Mouse (Mus musculus): ENCODE data around the gene Irgm2. TPM values are rescaled to one million over a fixed set of nuclear protein-coding genes. Genes with fewer than 3 reads are reported as not detected.
"Not testable (repeated sequence)": the region's sequence is repeated elsewhere in the genome, so short reads cannot be mapped to it uniquely, and the experiment has no call there.

The Irgm2 gene
- polyA plus RNA-seq, 1 experiment from 2014 or later = 6.9 TPM

GRCm38 (mm10) chr11:58215814-58216213 lies 16.4 kb downstream of the Irgm2 start:
- ATAC-seq (no peak), DNase-seq (ENCODE audit: low spot score) (no peak)
- Histone ChIP-seq H3K36me3 (ENCODE audit: insufficient read depth, low read length) (no peaks in the 10 kb centered on the region), H3K4me3 (ENCODE audit: low read depth, low read length) (peak overlapping the region; percentile 61), H3K4me2 (replicated peaks; ENCODE audit: low read depth, low read length) (peak overlapping the region; percentile 61), H3K9me3 (ENCODE audit: low read length) (no peaks in the 10 kb centered on the region), H3K9ac (replicated peaks; ENCODE audit: low read depth) (no peak overlapping the region; the same call in 1 of the 2 replicates), H3K27me3 (replicated peaks; ENCODE audit: insufficient read depth, low read length) (no peaks in the 10 kb centered on the region), H3K4me1 (ENCODE audit: insufficient read depth, low read depth, low read length) (peaks cover 5% of the 10 kb centered on the region; the same call in 1 of the 2 replicates), H3K27ac (ENCODE audit: low read length) (no peak overlapping the region)
- WGBS = 63% methylated on average over 5 of the region's 5 CpGs
- no peak for TF ChIP-seq EP300 (IDR thresholded peaks at IDR 0.05)
- TF ChIP-seq CTCF (IDR thresholded peaks at IDR 0.05) = no peak

GRCm38 (mm10) chr11:58216823-58217222 lies 17.4 kb downstream of the Irgm2 start:
- H3K4me3 ChIP-seq (ENCODE audit: low read depth, low read length) = no peak overlapping the region
- no peaks in the 10 kb centered on the region for H3K9me3 ChIP-seq (ENCODE audit: low read length)
- TF ChIP-seq EP300 (IDR thresholded peaks at IDR 0.05) = no peak
- TF ChIP-seq CTCF (IDR thresholded peaks at IDR 0.05) = no peak
- no peak overlapping the region for H3K27ac ChIP-seq (ENCODE audit: low read length)
- ATAC-seq = no peak
- DNase-seq (ENCODE audit: low spot score) = no peak
- peaks cover 5% of the 10 kb centered on the region; the same call in 1 of the 2 replicates for H3K4me1 ChIP-seq (ENCODE audit: insufficient read depth, low read depth, low read length)
- no peaks in the 10 kb centered on the region for H3K27me3 ChIP-seq (replicated peaks; ENCODE audit: insufficient read depth, low read length)
- no peaks in the 10 kb centered on the region for H3K36me3 ChIP-seq (ENCODE audit: insufficient read depth, low read length)
- no peak overlapping the region for H3K9ac ChIP-seq (replicated peaks; ENCODE audit: low read depth)
- 74% methylated on average over 6 of the region's 6 CpGs for WGBS
- H3K4me2 ChIP-seq (replicated peaks; ENCODE audit: low read depth, low read length) = no peak overlapping the region

GRCm38 (mm10) chr11:58223751-58224150 lies 24.3 kb downstream of the Irgm2 start:
- no peaks in the 10 kb centered on the region for H3K36me3 ChIP-seq (ENCODE audit: insufficient read depth, low read length)
- no peak overlapping the region for H3K4me3 ChIP-seq (ENCODE audit: low read depth, low read length)
- no peaks in the 10 kb centered on the region for H3K4me1 ChIP-seq (ENCODE audit: insufficient read depth, low read depth, low read length)
- DNase-seq (ENCODE audit: low spot score) = no peak
- ATAC-seq = no peak
- TF ChIP-seq CTCF (IDR thresholded peaks at IDR 0.05) = no peak
- no peak for TF ChIP-seq EP300 (IDR thresholded peaks at IDR 0.05)
- H3K4me2 ChIP-seq (replicated peaks; ENCODE audit: low read depth, low read length) = no peak overlapping the region
- no peak overlapping the region for H3K9ac ChIP-seq (replicated peaks; ENCODE audit: low read depth)
- no peaks in the 10 kb centered on the region for H3K9me3 ChIP-seq (ENCODE audit: low read length)
- 14% methylated on average over 4 of the region's 4 CpGs for WGBS
- H3K27ac ChIP-seq (ENCODE audit: low read length) = no peak overlapping the region
- H3K27me3 ChIP-seq (replicated peaks; ENCODE audit: insufficient read depth, low read length) = no peaks in the 10 kb centered on the region

GRCm38 (mm10) chr11:58224313-58224712 lies 24.9 kb downstream of the Irgm2 start:
- WGBS = 28% methylated on average over 7 of the region's 7 CpGs

GRCm38 (mm10) chr11:58224872-58225271 lies 25.5 kb downstream of the Irgm2 start:
- not testable (repeated sequence) for H3K36me3 ChIP-seq (ENCODE audit: insufficient read depth, low read length); ATAC-seq; H3K9me3 ChIP-seq (ENCODE audit: low read length); H3K4me3 ChIP-seq (ENCODE audit: low read depth, low read length); H3K27ac ChIP-seq (ENCODE audit: low read length); H3K27me3 ChIP-seq (replicated peaks; ENCODE audit: insufficient read depth, low read length); H3K9ac ChIP-seq (replicated peaks; ENCODE audit: low read depth); H3K4me1 ChIP-seq (ENCODE audit: insufficient read depth, low read depth, low read length); DNase-seq (ENCODE audit: low spot score); H3K4me2 ChIP-seq (replicated peaks; ENCODE audit: low read depth, low read length)
- 68% methylated on average over 2 of the region's 2 CpGs for WGBS

More at GRCm38 (mm10) chr11:58224313-58224712, 24.9 kb downstream of the Irgm2 start:
- ATAC-seq (no peak), DNase-seq (ENCODE audit: low spot score) (peak; percentile 21)
- Histone ChIP-seq H3K27me3 (replicated peaks; ENCODE audit: insufficient read depth, low read length) (no peaks in the 10 kb centered on the region), H3K9me3 (ENCODE audit: low read length) (no peaks in the 10 kb centered on the region), H3K36me3 (ENCODE audit: insufficient read depth, low read length) (no peaks in the 10 kb centered on the region), H3K9ac (replicated peaks; ENCODE audit: low read depth) (no peak overlapping the region), H3K4me1 (ENCODE audit: insufficient read depth, low read depth, low read length) (no peaks in the 10 kb centered on the region), H3K4me3 (ENCODE audit: low read depth, low read length) (no peak overlapping the region), H3K27ac (ENCODE audit: low read length) (no peak overlapping the region), H3K4me2 (replicated peaks; ENCODE audit: low read depth, low read length) (no peak overlapping the region)
- TF ChIP-seq CTCF (IDR thresholded peaks at IDR 0.05) = no peak
- no peak for TF ChIP-seq EP300 (IDR thresholded peaks at IDR 0.05)

GRCm38 (mm10) chr11:58225655-58226054 lies 26.2 kb downstream of the Irgm2 start:
- Histone ChIP-seq H3K4me2 (replicated peaks; ENCODE audit: low read depth, low read length) (no peak overlapping the region), H3K4me3 (ENCODE audit: low read depth, low read length) (no peak overlapping the region), H3K9ac (replicated peaks; ENCODE audit: low read depth) (no peak overlapping the region), H3K27ac (ENCODE audit: low read length) (no peak overlapping the region), H3K4me1 (ENCODE audit: insufficient read depth, low read depth, low read length) (no peaks in the 10 kb centered on the region), H3K27me3 (replicated peaks; ENCODE audit: insufficient read depth, low read length) (no peaks in the 10 kb centered on the region), H3K36me3 (ENCODE audit: insufficient read depth, low read length) (no peaks in the 10 kb centered on the region), H3K9me3 (ENCODE audit: low read length) (no peaks in the 10 kb centered on the region)
- peak; percentile 86 for DNase-seq (ENCODE audit: low spot score)
- WGBS = 3% methylated on average over 5 of the region's 5 CpGs
- peak; percentile 66 for ATAC-seq
- TF ChIP-seq CTCF (IDR thresholded peaks at IDR 0.05) = peak; percentile 97
- no peak for TF ChIP-seq EP300 (IDR thresholded peaks at IDR 0.05)

GRCm38 (mm10) chr11:58226425-58226824 lies 27.0 kb downstream of the Irgm2 start:
- Histone ChIP-seq H3K4me2 (replicated peaks; ENCODE audit: low read depth, low read length) (no peak overlapping the region), H3K4me1 (ENCODE audit: insufficient read depth, low read depth, low read length) (no peaks in the 10 kb centered on the region), H3K4me3 (ENCODE audit: low read depth, low read length) (no peak overlapping the region), H3K9ac (replicated peaks; ENCODE audit: low read depth) (no peak overlapping the region), H3K27ac (ENCODE audit: low read length) (no peak overlapping the region), H3K36me3 (ENCODE audit: insufficient read depth, low read length) (no peaks in the 10 kb centered on the region), H3K9me3 (ENCODE audit: low read length) (no peaks in the 10 kb centered on the region), H3K27me3 (replicated peaks; ENCODE audit: insufficient read depth, low read length) (no peaks in the 10 kb centered on the region)
- ATAC-seq (no peak), DNase-seq (ENCODE audit: low spot score) (no peak)
- TF ChIP-seq CTCF (IDR thresholded peaks at IDR 0.05) (no peak), EP300 (IDR thresholded peaks at IDR 0.05) (no peak)

GRCm38 (mm10) chr11:58228021-58228420 lies 28.6 kb downstream of the Irgm2 start:
- not testable (repeated sequence) for H3K27ac ChIP-seq (ENCODE audit: low read length); H3K4me1 ChIP-seq (ENCODE audit: insufficient read depth, low read depth, low read length); H3K4me3 ChIP-seq (ENCODE audit: low read depth, low read length); DNase-seq (ENCODE audit: low spot score); H3K36me3 ChIP-seq (ENCODE audit: insufficient read depth, low read length); H3K27me3 ChIP-seq (replicated peaks; ENCODE audit: insufficient read depth, low read length); H3K9me3 ChIP-seq (ENCODE audit: low read length); ATAC-seq; H3K4me2 ChIP-seq (replicated peaks; ENCODE audit: low read depth, low read length); H3K9ac ChIP-seq (replicated peaks; ENCODE audit: low read depth)
- 69% methylated on average over 2 of the region's 2 CpGs for WGBS
